Mouse (Mus musculus): Measurements from ENCODE around the gene Apbb2. TPM values are rescaled to one million over a fixed set of nuclear protein-coding genes. Genes with fewer than 3 reads are reported as not detected.

The Apbb2 gene
- total RNA-seq, 2 experiments from 2014 or later, result 37.3 to 52.7 TPM

- DNase-seq, result no peak
- intact Hi-C loops (cut with DNase I), result no loop called here
Measured at GRCm38 (mm10) chr5:66496881-66497360, 121.7 kb downstream of the Apbb2 start.

DNA sequence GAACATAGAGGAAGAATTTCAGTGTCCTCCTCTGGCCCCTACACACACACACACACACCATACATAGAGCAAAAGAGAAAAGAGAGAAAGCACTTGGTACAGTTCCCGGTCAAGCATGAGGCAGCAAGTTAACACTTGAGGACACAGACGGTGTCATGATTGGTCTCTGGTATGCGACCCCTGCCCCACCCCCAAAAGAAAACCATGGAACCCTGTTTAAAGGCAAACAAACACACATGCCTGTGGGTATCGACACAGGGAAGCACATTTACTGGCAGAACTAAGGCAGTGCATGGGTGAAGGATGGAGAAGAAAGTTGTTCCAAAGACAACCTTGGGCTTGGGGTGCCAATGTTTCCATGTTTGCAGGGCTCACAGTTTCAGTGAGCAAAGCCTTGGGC lies 123.9 kb downstream of the Apbb2 start:
- intact Hi-C loops (cut with DNase I), result no loop called here
- DNase-seq, result no peak

- intact Hi-C loops (cut with DNase I), result no loop called here
- no peak for DNase-seq
Measured at GRCm38 (mm10) chr5:66492563-66492960, 126.0 kb downstream of the Apbb2 start.

DNA sequence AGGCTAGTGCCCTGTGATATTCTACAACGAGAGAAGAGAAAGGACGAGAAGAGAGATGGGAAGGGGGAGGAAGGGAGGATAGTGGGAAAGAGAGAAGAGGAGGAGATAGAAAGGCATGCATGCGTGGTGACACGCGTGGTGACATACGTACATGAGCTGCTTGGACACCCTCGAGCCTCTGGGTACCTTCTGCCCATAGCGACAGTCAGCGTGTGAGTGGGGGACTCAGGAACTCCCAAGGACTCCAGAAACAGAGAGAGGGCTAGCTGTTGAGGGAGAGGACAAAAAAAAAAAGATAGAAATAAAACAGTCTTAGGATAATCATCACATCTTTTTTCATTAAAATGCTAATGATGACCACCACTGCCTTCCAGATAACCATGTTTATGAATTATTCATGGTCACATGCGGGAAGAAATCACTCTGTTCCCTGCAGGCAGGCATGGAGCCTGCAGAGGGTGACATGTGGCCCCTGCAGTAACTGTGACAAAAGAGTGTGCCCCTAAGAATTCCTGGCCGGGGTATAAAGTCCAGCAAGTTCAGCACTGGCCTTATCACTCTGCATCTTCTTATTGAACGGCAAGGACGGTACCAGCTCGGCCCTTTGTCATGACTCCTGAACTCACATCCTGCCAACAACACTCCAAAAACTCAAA lies 126.5 kb downstream of the Apbb2 start:
- DNase-seq, result no peak
- intact Hi-C loops (cut with DNase I), result no loop called here

- intact Hi-C loops (cut with DNase I), result no loop called here
- DNase-seq, result no peak
Measured at GRCm38 (mm10) chr5:66486028-66486427, 132.6 kb downstream of the Apbb2 start.

DNA sequence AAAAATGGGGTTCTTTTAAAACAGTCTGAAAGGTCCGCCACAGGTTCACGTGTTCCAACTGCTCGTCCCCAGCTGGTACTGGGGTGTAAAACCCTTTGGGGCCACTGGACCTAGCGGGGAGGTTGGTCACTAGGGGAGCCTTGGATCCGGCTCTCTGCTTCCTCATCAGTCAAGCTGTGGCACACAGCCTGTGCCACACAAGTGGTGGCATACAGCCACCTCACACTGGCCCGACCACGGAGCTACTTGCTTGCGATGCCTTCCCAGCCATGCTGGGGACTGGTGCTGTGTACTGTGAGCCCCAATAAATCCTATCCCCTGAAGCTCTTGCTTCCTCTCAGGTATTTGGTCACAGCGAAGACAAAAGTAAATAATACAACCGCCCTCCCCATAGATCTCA lies 142.3 kb downstream of the Apbb2 start:
- intact Hi-C loops (cut with DNase I), result loop anchor here (5.0 kb wide), 1 partner anchor 36 kb away; no protein-coding TSS in a partner anchor
- no peak for DNase-seq

DNA sequence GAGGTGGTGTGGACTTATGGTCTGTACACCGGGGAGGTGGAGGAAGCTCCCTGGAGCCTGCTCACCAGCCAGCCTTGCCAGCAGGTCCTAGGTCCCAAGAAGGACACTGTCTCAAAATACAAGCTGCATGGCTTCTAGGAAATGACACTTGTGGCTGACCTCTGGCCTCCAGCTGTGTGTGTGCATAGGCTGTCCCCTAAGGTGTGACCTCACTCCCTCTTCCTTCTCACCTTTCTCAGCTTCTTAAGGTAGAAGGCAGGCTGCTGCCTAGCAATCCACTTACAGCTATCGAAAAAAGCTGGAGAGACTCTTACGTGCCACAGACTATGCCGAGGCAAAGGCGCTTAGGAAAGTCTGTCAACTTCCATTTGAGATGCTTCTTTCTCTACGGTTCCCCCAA lies 142.8 kb downstream of the Apbb2 start:
- no peak for DNase-seq
- intact Hi-C loops (cut with DNase I), result loop anchor here (5.0 kb wide), 1 partner anchor 36 kb away; no protein-coding TSS in a partner anchor

GRCm38 (mm10) chr5:66474153-66474552 lies 144.4 kb downstream of the Apbb2 start:
- no peak for DNase-seq
- intact Hi-C loops (cut with DNase I), result loop anchor here (5.0 kb wide), 2 partner anchors 93 to 143 kb away; partner anchors contain the start of gene Apbb2

GRCm38 (mm10) chr5:66473599-66473998 lies 145.0 kb downstream of the Apbb2 start:
- no peak for DNase-seq
- intact Hi-C loops (cut with DNase I), result loop anchor here (5.0 kb wide), 2 partner anchors 94 to 144 kb away; partner anchors contain the start of gene Apbb2

DNA sequence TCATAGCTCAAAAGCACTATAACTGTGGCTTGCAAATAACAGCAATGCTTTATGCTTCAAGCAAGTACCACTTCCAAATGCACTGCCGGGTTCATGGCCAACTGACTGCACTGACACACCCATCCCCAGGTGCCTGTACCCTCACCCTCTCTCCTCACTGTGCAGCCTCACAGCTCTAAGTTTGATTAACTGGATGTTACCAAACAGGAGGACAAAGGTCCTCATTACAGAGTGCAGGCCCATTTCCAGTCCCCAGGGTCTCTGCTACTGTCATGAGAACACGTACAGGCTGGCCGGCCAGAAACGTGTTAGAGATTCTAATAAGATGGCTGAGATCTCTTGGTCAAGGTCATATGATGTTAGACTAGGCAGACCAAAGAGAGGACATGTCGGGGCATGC lies 147.7 kb downstream of the Apbb2 start:
- no peak for DNase-seq
- intact Hi-C loops (cut with DNase I), result loop anchor here (5.0 kb wide), 2 partner anchors 96 to 146 kb away; partner anchors contain the start of gene Apbb2

- peak; percentile 37 for DNase-seq
- intact Hi-C loops (cut with DNase I), result loop anchor here (5.0 kb wide), 3 partner anchors 42 to 148 kb away; partner anchors contain the start of gene Apbb2
Measured at GRCm38 (mm10) chr5:66469685-66470084, 148.9 kb downstream of the Apbb2 start.

DNA sequence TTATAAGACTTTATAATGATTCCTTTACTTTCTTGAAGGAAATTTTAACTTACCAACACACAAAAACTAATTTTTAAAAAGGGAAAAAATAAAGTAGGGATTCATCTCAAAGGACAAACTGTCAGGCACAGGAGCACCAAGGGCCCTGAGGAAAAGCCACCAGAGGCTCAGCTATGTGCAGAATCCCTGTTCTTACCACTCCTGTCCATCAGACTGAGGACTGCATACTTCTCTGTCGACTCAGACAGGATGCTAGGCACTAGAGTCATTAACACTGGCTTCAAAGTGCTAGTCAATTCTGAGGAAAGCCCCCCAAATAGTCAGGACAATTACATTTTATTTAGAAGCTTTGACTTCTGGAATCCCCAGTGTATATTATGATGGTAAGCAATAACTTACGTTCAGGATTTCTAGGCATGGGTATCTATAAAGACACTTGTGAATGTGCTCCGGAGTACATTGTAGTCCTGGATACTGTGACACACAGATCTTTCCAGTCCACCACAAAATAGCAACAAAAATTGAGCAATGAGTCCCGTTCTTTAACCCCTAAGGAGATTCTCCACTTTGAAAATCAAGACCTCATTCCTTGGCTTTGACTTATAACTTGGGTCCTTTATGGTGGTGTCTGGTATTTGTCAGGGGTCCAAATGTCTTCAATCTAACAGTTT lies 150.1 kb downstream of the Apbb2 start:
- DNase-seq, result no peak
- intact Hi-C loops (cut with DNase I), result loop anchor here (5.0 kb wide), 1 partner anchor 41 kb away; no protein-coding TSS in a partner anchor

- intact Hi-C loops (cut with DNase I), result no loop called here
- no peak for DNase-seq
Measured at GRCm38 (mm10) chr5:66462665-66463064, 155.9 kb downstream of the Apbb2 start.

DNA sequence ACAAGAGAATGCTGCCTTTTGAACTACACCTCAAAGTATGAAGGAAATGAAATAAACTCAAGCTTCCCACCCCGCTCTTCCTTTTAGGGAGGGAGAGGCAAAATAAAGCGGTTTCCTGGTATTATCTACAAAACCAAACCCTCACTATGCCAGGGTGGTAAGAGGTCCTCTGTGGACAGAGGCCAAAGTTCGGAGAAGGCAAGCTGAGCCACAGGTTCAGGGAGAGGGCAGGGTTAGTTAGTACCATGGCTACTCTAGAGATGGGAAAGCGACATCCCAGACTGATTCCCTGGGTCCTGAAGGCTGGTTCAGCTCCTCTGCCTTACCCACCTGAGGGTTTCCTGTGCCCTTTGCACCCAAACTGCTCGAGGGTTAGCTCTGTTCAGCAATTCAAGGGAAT lies 159.7 kb downstream of the Apbb2 start:
- intact Hi-C loops (cut with DNase I), result no loop called here

GRCm38 (mm10) chr5:66455271-66455670 lies 163.3 kb downstream of the Apbb2 start:
- intact Hi-C loops (cut with DNase I), result no loop called here
- DNase-seq, result no peak

More for the DNA sequence above, 159.7 kb downstream of the Apbb2 start:
- DNase-seq, result no peak

- no peak for DNase-seq
- intact Hi-C loops (cut with DNase I), result no loop called here
Measured at GRCm38 (mm10) chr5:66454826-66455225, 163.8 kb downstream of the Apbb2 start.

DNA sequence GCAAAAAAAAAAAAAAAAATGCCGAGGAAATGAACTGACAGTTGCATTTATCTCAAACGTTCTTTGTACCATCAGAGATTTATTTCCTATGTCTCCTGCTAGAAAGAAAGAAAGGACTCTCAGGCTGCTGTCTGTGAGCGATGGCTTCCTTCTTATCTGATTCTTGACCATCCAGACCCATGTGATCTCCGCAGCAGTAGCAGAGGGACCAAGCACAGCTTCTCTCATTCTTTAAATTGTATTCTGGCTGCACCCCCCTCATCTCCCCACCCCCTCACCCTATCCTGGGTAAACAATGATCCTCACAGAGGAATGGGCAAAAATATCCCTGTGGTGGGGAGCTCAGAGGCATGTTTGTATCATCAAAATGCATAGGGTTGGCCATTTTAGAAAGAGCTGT lies 165.5 kb downstream of the Apbb2 start:
- intact Hi-C loops (cut with DNase I), result no loop called here

DNA sequence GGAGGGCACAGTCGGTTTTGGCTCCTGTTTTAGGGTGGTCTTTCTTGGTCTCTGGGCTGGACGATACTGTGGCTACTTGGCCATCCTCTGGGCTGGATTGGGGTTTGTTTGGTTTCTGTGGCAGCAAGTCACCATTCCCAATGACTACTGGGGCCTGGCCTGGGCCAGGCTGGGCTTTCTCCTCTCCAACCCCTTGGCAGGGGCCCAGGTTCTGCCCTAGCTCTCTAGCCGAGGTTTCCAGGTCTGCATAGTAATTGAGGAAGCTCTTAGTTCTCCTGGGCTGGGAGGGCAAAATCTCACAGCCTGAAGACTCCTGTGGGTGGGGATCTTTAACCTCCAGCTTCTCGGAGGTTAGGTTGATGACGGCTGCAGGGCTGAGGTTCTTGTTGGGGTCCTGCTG lies 167.0 kb downstream of the Apbb2 start:
- intact Hi-C loops (cut with DNase I), result no loop called here
- no peak for DNase-seq

More for the DNA sequence above, 165.5 kb downstream of the Apbb2 start:
- DNase-seq, result no peak

DNA sequence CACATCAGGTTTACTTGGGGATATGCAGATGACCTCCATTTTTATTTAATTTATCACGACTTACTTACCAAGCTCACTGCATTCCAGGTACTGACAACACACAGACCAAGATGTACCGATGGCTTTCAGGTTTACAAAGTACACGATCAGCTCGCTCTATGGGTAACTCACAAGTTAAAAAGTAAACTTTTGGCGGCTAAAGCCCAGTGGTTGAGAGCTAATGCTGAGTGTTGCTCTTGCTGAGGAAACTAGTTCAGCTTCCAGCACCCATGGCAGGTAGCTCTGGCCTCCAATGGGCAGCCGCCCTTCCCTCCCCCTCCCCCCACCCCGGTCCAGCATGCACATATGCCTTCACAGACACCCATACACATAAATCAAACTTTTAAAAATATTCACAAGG lies 173.1 kb downstream of the Apbb2 start:
- no peak for DNase-seq
- intact Hi-C loops (cut with DNase I), result no loop called here

GRCm38 (mm10) chr5:66442260-66442659 lies 176.3 kb downstream of the Apbb2 start:
- no peak for DNase-seq
- intact Hi-C loops (cut with DNase I), result no loop called here

- intact Hi-C loops (cut with DNase I), result no loop called here
- no peak for DNase-seq
Measured at GRCm38 (mm10) chr5:66436791-66437246, 181.8 kb downstream of the Apbb2 start.

- intact Hi-C loops (cut with DNase I), result no loop called here
- DNase-seq, result no peak
Measured at GRCm38 (mm10) chr5:66435158-66435557, 183.4 kb downstream of the Apbb2 start.

All from heart, postnatal 36 days (tissue).